Mouse (Mus musculus) midbrain, embryonic 14.5 days (tissue): Measurements from ENCODE around the gene Hnrnpf. TPM values are rescaled to one million over a fixed set of nuclear protein-coding genes. Genes with fewer than 3 reads are reported as not detected.

Experiments used
- microRNA-seq: library from miRNA; unstranded; fragments of <30 nt; microRNA quantifications from one replicate; pipeline ENCODE4, GENCODE M21; 2016
- polyA plus RNA-seq: library from polyadenylated mRNA; unstranded; fragments of >200 nt; fragmentation: Nextera tagmentation; extraction: Ambion mirVana; gene quantifications from 2 replicates; pipeline ENCODE4 v1.2.1, GENCODE M21; 2014

Gene Hnrnpf
- polyA plus RNA-seq, 1 experiment from 2014 or later: 312 TPM

Small RNA genes within 50 kb of the gene (microRNA-seq; reads per million reads assigned to microRNA genes)
- not detected for gene Gm25535

Other genes starting within 250 kb of the Hnrnpf start
- gene Zfp637, start 59.1 kb upstream of the Hnrnpf start, polyA plus RNA-seq: 152 and 165 TPM in 2 replicates
- 10.1 and 13.2 TPM in 2 replicates for gene Zfp239, start 38.2 kb upstream of the Hnrnpf start, polyA plus RNA-seq
- gene Fxyd4, start 37.4 kb downstream of the Hnrnpf start, polyA plus RNA-seq: 1.4 and 1.7 TPM in 2 replicates
- 2.1 and 3.8 TPM in 2 replicates for gene Rasgef1a, start 111.1 kb downstream of the Hnrnpf start, polyA plus RNA-seq
- 9.0 and 12.0 TPM in 2 replicates for gene Csgalnact2, start 238.8 kb downstream of the Hnrnpf start, polyA plus RNA-seq